Mouse (Mus musculus) heart, postnatal 10 days (tissue): ENCODE data around the gene Gdf15. TPM values are rescaled to one million over a fixed set of nuclear protein-coding genes. Genes with fewer than 3 reads are reported as not detected.

Experiments used
- DNase-seq, 2 experiments: peaks; one replicate each; pipeline ENCODE4 v3.0.0; 2021
- intact Hi-C: fragments of 180-260 bp; cut with DNase I; formaldehyde crosslinking; loops from one replicate; pipeline ENCODE4 v1.15.1; 2025
- total RNA-seq, 2 experiments: library from RNA; stranded (reverse); gene quantifications; 2 replicates each; pipeline ENCODE4 v1.2.3; 2021

The Gdf15 gene
- total RNA-seq, 2 experiments from 2014 or later: 0.86 to 1.1 TPM

DNA sequence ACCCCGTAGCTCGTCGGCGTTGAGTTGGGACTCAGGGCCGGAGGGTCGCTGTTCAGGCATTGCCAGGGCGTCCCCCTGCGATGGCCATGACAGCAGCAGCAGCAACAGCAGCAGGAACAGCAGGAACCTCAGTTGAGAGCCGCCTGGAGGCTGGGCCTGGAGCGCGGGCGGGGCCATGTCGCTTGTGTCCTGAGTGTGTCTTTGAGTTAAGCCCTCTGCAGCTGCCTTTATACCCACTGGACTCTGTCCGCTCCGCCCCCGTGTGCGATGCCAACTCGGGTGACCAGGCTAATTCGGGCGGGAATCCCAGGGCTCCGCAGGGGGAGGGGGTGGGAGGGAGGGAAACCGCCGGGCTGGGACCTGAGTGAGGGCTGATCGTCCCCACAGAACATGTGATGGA, 820 bp downstream of the Gdf15 start:
- DNase-seq: peak; percentile 65 to 67
- intact Hi-C loops: no loop called here

DNA sequence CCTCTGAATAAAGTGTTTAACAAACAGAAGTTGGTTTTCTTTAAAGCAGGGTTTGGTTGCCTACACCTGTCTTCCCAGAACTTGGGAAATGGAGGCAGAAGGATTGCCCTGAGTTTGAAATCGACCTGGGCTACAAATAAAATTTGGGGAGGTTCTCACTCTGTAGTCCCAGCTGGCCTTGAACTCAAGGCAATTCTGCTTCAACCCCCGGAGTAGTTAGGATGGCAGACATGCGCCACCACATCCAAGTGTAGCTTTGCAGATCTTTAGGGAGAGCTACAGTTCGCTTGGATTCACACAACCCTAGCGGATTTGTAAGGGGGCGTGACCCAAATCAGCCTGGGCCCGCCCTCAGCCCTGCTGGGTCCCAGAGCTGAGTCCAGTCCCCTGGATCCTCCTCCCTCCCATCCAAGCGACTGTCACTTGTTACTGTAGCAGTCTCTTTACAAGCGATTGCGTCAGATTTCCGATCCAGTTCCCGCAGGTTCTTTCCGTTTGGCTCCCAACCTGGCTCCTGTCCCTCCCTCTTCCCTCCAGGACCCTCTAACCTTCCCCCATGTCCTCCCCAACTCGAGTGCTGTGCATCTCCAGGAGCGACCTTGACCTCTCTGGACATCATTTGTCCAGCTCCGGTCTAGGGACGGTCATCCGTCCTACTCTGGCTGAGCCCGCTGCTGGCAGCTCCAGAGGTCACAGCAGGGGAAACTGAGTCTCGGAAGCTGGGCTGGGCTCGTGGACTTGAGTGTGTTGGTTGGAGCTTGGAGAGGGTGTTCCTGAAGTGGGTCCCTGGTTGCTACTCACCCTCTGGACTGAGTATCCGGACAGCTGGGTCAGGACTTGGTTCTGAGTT, 1.5 kb downstream of the Gdf15 start:
- intact Hi-C loops: no loop called here
- DNase-seq: peak; percentile 75 to 77

DNA sequence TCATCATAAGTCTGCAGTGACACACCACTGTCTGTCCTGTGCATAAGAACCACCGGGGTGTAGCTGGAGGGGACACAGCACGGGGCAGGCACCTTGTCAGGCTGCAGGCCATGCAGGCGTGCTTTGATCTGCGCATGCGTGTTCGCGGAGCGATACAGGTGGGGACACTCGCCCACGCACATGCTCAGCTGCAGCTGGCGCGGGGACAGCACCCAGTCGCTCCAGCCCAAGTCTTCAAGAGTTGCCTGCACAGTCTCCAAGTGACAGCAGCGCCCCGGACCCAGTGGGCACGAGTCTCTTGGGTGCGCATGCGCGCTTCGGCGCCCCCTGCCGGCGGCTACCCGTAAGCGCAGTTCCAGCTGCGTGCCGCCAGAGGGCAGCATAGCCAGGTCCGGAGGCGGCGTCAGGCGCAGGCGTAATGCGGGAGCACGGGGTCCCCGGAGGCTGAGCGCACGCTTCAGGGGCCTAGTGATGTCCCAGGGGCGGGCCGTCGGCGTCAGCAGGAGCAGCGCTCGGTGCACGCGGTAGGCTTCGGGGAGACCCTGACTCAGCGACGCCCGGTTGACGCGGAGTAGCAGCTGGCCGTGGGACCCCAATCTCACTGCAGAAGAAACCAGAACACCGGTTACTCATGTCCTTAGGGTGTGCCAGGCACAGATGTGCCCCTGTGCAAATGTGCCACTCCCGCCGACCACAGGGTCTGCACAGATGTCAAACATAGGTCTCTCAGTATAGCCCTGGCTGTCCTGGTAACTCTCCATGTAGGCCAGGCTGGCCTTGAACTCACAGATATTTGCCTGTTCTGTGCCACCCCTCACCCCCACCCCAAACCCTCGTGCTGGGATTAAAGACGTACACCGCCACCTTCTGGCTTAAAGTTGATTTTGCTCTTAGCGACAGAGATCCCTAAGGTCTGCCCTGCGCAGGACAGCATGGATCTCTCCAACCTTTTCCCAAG, 2.4 kb downstream of the Gdf15 start:
- peak; percentile 92 to 93 for DNase-seq
- intact Hi-C loops: loop anchor here (1.0 kb wide), 1 partner anchor 23 kb away; no protein-coding TSS in a partner anchor

DNA sequence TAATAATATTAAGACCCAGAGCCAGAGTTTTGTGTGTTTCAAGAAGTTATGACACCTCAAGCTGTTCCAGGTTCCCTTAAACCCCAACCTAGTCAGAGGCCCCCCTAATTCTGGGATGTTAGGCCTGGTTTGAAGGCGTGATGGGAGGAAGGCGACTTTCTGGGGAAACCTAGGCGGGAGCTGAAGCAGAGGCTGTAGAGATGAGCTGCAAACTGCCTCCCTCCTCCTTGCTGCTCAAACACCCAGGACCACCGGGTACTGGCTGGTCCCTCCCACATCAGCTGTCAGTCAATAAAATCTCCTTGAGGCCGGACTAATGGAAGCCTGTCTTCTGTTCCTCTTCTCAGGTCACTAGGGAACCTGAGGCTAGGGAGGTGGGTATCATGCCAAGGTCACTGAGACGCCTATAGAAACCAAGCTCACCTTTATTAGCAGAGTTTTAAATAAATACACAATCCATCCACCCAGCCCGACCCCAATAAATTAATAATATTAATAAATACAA, 3.2 kb downstream of the Gdf15 start:
- DNase-seq: no peak
- intact Hi-C loops: loop anchor here (1.0 kb wide), 1 partner anchor 24 kb away; no protein-coding TSS in a partner anchor

DNA sequence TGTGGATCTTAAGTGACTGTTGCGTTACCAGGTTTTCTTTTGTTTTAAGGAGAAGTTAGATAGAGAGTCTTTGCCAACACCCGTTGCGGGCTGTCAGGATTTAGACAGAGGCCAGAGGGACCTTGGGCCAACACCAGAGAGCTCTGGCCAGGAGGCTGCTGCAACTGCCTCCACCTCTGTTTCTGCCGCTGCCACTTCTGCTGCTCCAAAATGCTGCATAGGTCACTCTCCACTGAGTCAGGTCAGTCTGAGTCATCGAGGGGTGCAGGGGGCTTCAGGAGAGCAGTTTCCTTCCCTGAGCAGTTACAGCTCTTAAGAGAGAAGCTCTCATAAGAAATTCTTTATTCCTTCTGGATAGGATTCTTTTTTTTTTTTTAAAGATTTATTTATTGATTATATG, 5.2 kb downstream of the Gdf15 start:
- intact Hi-C loops: no loop called here
- DNase-seq: no peak

DNA sequence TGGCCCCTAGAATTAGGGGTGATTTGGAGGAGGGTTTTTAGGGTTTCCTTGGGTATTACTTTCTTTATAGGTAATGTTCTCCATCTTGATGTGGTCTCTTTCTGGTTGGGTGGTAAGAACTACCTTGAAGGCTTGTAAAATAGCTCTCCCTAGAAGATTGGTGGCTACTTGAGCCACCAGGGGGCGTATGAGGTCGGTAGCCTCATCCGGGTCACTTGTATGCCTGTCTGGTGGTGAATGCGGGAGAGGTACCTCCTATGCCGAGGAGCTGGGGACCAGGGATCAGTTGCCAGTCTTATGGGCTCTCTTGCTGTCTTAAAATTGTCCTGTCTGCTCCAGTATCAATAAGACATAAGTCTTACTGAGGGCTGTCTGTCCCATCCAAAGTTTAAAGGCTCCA, 7.2 kb downstream of the Gdf15 start:
- intact Hi-C loops: no loop called here
- DNase-seq: peak; percentile 43 to 75

DNA sequence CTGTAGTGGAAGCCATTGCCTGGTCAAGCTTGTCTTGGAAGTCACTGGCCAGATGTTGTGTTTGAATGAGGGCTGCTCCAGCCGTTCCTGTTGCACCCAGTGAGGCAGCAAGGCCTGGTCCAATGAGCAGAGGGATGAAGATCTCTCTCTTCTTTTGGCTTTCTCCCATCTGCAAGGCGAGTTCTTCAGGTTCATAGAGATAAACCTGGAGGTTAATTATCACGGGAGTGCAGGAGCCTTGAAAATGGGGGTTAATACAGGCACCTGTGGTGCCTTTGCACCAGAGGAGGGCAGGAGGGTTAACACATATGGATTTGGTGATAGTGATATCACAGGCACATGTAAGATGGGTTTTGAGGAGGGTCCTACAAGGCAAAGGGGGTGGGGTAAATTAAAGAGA, 10.0 kb downstream of the Gdf15 start:
- intact Hi-C loops: no loop called here
- no peak for DNase-seq

DNA sequence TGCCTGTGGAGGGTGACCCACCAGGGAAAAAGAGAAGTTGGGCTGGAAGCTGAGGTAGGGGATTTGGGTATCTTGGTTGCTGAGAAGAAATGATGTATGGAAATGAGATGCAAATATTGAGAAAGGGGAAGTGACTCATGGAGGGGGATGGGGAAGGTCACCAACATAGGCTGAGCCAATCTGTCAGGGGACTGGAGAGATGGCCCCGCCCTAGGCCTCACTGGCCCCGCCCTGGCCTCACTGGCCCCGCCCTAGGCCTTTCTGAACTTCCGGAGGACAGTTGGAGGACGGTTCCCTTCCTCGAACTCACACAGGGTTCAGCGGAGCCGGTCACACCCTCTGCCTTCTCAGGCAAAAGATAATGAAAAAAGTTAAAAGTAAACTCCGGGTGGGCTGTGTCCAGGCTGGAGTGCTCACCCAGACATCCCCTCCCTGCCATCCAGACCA, 13.3 kb downstream of the Gdf15 start:
- DNase-seq: peak in 1 of 2 experiments; percentile 60
- intact Hi-C loops: no loop called here

DNA sequence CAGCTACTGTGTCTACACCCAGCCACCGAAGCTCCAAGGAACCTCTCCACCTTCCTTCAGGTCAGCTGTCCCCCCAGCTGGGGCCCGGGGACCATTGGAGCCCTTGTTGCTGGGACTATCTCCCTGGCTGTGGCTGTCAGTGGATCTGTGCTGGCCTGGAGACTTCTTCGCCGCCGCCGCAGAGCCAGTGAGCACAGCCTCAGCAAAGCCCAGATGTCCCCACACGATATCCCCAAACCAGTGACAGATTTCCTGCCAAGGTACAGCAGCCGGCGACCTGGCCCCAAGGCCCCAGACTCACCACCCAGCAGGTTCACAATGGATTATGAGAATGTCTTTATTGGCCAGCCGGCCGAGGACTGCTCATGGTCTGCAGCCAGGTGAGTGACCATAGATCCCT, 14.3 kb downstream of the Gdf15 start:
- no peak for DNase-seq
- intact Hi-C loops: no loop called here

DNA sequence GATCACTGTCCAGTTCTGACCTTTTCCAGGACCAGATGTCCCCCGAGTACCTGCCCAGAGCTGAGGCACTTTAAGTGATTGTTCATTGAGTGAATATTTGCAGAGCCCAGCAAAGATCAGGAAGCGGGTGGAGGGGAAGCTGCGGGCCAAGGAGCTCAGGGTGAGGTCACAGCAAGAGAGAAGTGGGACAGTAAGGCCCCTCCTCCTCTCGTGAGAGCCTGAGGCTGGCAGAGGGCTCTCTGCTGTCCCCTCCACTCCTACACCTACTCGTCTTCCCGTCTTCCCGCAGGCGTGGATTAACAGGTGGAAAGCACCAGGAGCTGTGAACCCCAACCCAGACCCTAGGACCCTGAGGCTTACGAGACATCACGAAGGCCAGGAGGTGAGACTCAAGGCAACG, 15.6 kb downstream of the Gdf15 start:
- no peak for DNase-seq
- intact Hi-C loops: no loop called here

DNA sequence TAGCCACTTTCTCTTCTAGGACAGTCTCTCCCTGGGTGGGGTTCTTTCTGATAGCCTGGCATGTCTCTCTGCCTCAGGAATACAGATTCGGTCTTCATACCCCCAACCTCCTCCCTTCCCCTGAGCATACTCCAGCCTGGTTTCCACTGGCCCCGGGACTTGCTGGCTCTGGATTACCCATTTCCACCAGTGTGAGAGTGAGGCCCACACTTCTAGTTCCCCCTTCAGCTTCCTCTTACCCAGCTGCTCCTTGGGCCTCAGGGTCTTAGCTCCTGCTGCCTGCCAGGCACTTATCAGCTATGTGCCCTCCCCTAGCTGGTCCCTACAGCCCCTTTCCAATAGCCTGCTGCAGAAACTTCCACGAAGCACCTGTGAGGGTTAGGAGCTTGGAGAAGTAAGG, 16.4 kb downstream of the Gdf15 start, which contains the start of gene Lrrc25:
Gene Lrrc25 (plus strand): TSS at position 262 of the 400 bp plus-strand sequence.
- no peak for DNase-seq
- intact Hi-C loops: no loop called here

DNA sequence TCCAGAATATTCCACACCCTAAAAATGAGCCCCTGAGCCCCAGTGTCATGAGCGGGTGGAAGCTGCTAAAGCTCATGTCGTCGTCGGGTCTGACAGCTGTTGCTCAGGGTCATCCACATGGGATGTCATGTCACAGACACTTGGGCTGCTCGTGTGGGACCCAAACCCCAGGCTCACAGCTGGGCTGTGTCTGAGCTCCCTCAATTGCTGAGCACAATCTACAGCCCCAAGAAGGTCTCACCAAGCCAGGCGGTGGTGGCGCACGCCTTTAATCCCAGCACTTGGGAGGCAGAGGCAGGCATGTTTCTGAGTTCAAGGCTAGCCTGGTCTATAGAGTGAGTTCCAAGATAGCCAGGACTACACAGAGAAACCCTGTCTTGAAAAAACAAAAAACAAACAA, 17.0 kb downstream of the Gdf15 start:
- no peak for DNase-seq
- intact Hi-C loops: no loop called here

DNA sequence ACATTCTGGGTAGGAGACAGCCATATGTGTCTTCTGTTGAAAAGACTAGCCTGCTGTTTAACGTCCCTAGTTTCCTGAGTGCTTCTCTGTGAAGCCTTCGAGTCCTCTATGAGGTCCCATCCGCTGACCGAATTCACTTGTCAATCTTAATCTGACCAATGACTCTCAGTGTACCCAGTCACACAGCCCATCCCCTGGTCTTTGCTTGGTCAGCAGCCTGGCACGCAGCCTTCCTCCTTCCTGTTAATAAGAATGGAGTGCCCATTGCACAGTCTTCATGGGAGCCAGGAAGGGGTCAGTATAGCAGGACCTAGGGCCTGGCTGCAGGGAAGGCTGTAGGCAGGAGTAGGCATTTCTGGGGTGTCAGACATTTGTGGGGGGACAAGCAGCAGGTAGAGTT, 17.8 kb downstream of the Gdf15 start:
- DNase-seq: no peak
- intact Hi-C loops: loop anchor here (5.0 kb wide), 2 partner anchors 38 to 88 kb away; partner anchors contain the start of gene Iqcn

DNA sequence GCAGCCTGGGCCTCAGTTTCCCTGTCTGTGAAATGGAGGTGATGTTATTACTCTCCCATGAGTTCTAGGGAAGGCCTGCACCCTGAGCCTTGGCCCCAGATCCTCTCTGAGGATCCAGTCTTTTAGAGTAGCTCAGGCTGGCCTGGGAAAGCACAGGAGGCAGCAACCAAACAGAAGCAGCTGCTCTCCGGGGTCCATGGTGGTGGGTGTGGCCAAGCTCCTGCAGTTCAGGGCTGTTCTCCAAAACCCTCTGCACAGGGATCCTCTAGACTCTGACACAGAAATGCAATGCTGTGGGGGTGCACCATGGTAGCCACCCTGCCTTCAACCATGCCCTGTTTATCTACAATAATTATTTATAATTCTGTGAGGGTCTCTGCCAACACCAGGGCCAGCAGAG, 18.5 kb downstream of the Gdf15 start:
- DNase-seq: no peak
- intact Hi-C loops: loop anchor here (5.0 kb wide), 2 partner anchors 39 to 89 kb away; partner anchors contain the start of gene Iqcn

DNA sequence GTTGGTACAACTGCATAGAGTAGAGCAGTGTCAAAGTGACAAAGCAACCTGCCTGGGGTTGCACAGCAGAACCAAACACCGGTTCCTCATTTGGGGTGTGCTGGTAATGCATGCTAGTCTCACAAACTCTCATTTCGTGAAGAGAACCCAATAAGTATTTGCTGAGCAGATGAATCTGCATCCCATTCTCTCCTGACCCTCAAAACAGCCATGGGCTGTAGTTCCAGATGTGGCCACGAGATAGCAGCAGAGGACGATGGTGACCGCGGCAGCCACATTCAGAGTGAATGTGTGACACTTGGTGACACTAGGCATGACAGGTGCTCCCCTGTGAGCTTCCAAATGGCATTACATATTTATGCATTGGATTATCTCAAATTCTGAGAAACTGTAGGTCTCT, 20.4 kb downstream of the Gdf15 start:
- intact Hi-C loops: loop anchor here (1.0 to 5.0 kb wide), 3 partner anchors 12 to 90 kb away; partner anchors contain the start of gene Iqcn
- DNase-seq: peak; percentile 94 to 96

DNA sequence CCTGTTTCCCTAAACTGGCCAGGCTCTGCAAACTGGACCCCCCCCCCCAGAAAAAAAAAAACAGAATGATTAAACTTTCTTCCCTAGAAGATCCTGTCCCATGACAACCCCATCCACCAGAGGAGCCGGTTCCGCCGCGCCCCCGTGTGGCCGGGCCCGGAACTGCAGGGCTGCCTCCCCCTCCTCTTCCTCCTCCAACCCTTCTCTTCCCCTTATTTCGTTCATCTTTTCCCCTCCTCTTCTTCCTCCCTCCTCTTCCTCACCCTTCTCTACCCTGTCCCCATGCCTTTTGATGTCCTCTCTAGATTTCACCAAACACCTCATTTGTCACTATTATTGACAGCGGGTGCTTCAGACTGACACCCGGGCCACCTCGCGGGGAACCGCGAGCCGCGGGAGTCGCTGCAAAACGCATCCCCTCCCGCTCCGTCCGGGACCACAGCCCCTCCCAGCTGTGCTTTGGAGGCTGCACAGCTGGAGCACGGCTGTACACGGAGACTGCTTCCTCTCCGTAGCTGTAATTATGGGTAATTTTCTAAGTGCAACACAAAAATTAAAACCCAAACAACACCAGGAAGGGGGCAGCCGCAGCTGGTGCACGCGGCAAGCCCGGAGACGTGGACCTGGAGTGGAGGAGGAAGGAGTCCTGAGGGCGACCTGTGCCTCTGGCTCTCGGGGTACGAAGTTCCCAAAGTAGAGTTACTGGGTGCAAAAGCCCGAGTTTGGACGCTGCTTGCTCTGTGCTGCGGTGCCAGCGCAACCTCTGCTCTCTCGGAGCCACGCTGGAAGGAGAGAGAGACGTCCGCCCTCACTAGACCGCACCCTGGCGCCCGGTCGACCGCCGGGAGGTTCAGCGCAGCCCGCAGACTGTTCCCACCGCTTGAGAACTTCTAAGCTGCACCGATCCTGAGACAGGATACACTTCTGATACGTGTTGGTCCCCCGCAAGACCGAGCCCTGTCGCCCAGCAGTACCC, 21.2 kb downstream of the Gdf15 start:
- peak; percentile 90 to 92 for DNase-seq
- intact Hi-C loops: loop anchor here (5.0 kb wide), 2 partner anchors 41 to 91 kb away; partner anchors contain the start of gene Iqcn

DNA sequence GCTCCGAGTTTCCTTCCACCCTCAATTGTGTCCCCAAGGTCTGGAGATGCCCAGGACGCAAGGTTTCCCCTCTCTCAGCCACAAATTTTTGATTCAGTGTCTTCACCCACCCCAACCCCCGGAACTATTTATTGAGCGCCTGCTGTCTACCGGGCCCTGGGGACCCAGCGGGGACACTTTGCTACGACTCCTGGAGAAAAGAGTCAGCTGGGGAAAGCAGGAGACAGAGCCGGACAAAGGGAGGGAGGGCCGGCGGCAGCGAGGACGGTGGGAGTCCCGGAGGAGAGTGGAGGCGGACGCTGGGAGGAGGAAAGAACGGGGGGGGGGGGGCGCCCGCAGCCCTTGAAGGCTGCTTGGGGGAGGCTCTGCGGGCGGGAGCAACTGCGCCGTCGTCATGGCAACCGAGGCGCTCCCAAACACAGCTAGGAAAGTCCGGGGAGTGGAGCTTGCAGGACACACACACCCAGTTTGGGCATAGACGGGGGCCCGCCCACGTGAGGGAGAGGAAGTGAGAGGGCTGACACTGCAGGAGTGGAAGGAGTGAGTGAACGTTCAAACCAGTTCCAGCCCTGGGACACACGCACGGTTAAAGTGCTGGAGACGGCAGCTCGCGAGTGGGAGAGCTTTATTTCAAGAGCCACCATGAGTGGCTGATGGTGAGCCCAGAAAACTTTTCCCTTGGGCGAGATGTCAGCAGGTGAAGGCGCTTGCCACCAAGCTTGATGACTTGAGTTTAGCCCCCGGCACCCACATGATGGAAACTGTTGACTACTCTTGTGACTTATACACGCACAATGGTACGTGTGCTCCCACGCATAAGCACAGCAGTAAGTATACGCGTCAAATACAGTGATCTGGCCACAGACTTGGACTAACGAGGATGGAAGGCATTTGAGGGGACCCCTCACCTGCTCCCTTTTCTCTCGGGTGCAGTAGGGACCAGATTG, 22.1 kb downstream of the Gdf15 start:
- peak; percentile 92 for DNase-seq
- intact Hi-C loops: loop anchor here (5.0 kb wide), 2 partner anchors 42 to 92 kb away; partner anchors contain the start of gene Iqcn

DNA sequence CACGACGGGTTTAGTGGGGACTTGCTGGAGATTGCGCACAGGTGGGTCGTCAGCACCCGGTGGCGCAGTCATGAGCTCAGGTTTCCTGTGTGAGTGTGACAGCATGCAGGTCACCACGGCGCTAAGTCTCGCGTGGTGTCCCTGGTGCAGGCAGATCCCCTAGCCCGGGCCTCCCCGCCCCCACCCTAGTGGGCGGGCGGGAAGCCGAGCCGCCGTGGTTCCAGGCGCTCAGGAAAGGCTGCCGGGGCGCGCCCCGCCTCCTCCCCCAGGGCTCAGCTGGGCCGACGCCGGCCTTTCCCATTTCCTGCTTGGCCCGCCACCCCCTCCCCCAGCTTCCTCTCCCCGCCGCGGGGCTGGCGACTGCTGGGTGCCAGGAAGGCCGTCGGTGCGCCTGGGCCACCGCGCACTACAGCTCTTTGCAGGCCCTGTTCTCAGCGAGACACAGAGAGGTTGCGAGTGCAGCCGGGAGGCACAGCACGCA, 22.8 kb downstream of the Gdf15 start:
- peak; percentile 93 for DNase-seq
- intact Hi-C loops: no loop called here
